Mouse (Mus musculus) layer of hippocampus, adult 9-10 months (tissue): ENCODE measurements around the gene Kcnh1.

Experiments used
- DNase-seq: peaks from one replicate; pipeline ENCODE4 v3.0.0; 2022; ENCODE audit warnings: low spot score

Gene Kcnh1

GRCm38 (mm10) chr1:192463732-192464131, 273.2 kb downstream of the Kcnh1 start:
- no peak for DNase-seq

GRCm38 (mm10) chr1:192472366-192472765, 281.8 kb downstream of the Kcnh1 start:
- no peak for DNase-seq

- no peak for DNase-seq
Measured at GRCm38 (mm10) chr1:192473134-192473533, 282.6 kb downstream of the Kcnh1 start.

GRCm38 (mm10) chr1:192476704-192477103, 286.1 kb downstream of the Kcnh1 start:
- DNase-seq = no peak

- DNase-seq = no peak
Measured at GRCm38 (mm10) chr1:192477556-192477955, 287.0 kb downstream of the Kcnh1 start.

GRCm38 (mm10) chr1:192478176-192478575, 287.6 kb downstream of the Kcnh1 start:
- DNase-seq = no peak

GRCm38 (mm10) chr1:192480072-192480784, 289.7 kb downstream of the Kcnh1 start:
- no peak for DNase-seq

- DNase-seq = no peak
Measured at GRCm38 (mm10) chr1:192481446-192481845, 290.9 kb downstream of the Kcnh1 start.

- DNase-seq = no peak
Measured at GRCm38 (mm10) chr1:192485030-192485429, 294.5 kb downstream of the Kcnh1 start.

- DNase-seq = no peak
Measured at GRCm38 (mm10) chr1:192487571-192487970, 297.0 kb downstream of the Kcnh1 start.

GRCm38 (mm10) chr1:192489908-192490825, 299.6 kb downstream of the Kcnh1 start:
- DNase-seq = no peak

- no peak for DNase-seq
Measured at GRCm38 (mm10) chr1:192497505-192497904, 306.9 kb downstream of the Kcnh1 start.

- no peak for DNase-seq
Measured at GRCm38 (mm10) chr1:192502016-192502415, 311.4 kb downstream of the Kcnh1 start.

GRCm38 (mm10) chr1:192502835-192503234, 312.3 kb downstream of the Kcnh1 start:
- DNase-seq = no peak

- no peak for DNase-seq
Measured at GRCm38 (mm10) chr1:192503651-192504050, 313.1 kb downstream of the Kcnh1 start.

- no peak for DNase-seq
Measured at GRCm38 (mm10) chr1:192512821-192513220, 322.2 kb downstream of the Kcnh1 start.

GRCm38 (mm10) chr1:192515373-192515772, 324.8 kb downstream of the Kcnh1 start:
- DNase-seq = no peak

GRCm38 (mm10) chr1:192519713-192520112, 329.1 kb downstream of the Kcnh1 start:
- no peak for DNase-seq

GRCm38 (mm10) chr1:192520836-192521435, 330.4 kb downstream of the Kcnh1 start:
- DNase-seq = no peak

GRCm38 (mm10) chr1:192522376-192523178, 332.0 kb downstream of the Kcnh1 start:
- DNase-seq = no peak

GRCm38 (mm10) chr1:192525711-192526350, 335.3 kb downstream of the Kcnh1 start:
- DNase-seq = no peak
